Mouse (Mus musculus) G1E (cell line): ENCODE data around the gene Ccdc38.

Experiments
- CTCF ChIP-seq: IDR thresholded peaks from 2 replicates; pipeline ENCODE4 v1.5.1; 2012; ENCODE audit warnings: low read depth, low read length, inconsistent platforms, mixed read lengths
- GATA1 ChIP-seq: IDR thresholded peaks from 2 replicates; pipeline ENCODE4 v1.6.1; 2012; ENCODE audit warnings: borderline replicate concordance, low read length, inconsistent platforms, mixed read lengths
- POLR2AphosphoS5 ChIP-seq: IDR thresholded peaks from 2 replicates; pipeline ENCODE4 v1.6.1; 2012; ENCODE audit warnings: low read depth, low read length, inconsistent platforms; ENCODE audit not compliant: insufficient replicate concordance

GRCm38 (mm10) chr10:93575960-93576359 lies 35.5 kb downstream of the Ccdc38 start:
- TF ChIP-seq CTCF = no peak
- TF ChIP-seq POLR2AphosphoS5 = no peak
- no peak for TF ChIP-seq GATA1
